Mouse (Mus musculus): Measurements from ENCODE around the gene Pnp2.

The Pnp2 gene

DNA sequence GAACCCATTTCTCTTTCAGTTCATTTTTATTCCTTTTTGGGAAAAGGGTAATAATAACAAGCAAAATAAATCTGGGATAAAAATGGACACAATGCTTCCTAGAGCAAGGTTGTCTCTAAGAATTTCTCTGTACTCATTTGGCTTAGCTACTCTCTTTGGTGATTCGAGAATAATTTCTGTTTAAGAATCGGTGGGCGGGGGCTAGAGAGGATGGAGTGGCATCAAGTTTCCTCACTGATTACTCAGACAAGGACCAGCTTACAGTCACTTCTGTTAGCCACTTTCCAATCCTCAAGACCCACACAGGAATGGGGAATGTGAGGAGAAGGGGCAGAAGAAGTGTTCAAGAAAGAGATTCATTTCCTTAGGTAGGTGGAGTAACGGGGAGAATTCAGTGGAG, 53.0 kb downstream of the Pnp2 start:
- DNase-seq (ENCODE audit: low read depth, low spot score), result no peak

DNA sequence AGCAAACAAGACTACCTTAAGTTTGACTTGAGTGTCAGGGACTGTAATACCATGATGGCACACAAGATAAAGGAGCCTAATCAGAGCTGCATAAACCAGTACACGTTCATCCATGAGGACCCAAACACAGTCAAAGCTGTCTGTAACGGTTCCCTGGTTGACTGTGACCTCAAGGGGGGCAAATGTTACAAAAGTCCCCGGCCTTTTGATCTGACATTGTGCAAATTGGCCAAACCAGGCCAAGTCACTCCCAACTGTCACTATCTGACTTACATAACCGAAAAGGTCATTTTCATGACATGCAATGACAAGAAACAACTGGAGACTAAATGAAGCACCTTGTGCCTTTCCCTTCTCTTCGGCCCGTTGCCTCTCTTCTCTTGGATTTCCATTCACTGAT, 53.8 kb downstream of the Pnp2 start:
- no peak for DNase-seq (ENCODE audit: low read depth, low spot score)

All from mesoderm, embryonic 11.5 days (tissue).